Mouse (Mus musculus) B cell, adult 2 months (primary cell): ENCODE measurements around the gene Vstm4.
A peak's percentile ranks its signal among the peaks of the same experiment; 100 is the strongest.

Experiments used
- DNase-seq, 2 experiments: peaks; one replicate each; pipeline ENCODE4 v3.0.0; 2022

Gene Vstm4

GRCm38 (mm10) chr14:32859831-32860569 lies 3.4 kb downstream of the Vstm4 start:
- DNase-seq = no peak

GRCm38 (mm10) chr14:32861149-32861581 lies 4.6 kb downstream of the Vstm4 start:
- DNase-seq = no peak

GRCm38 (mm10) chr14:32861656-32862055 lies 5.1 kb downstream of the Vstm4 start:
- no peak for DNase-seq

GRCm38 (mm10) chr14:32865331-32865730 lies 8.8 kb downstream of the Vstm4 start:
- no peak for DNase-seq

- no peak for DNase-seq
Observed at GRCm38 (mm10) chr14:32871963-32872362, 15.4 kb downstream of the Vstm4 start.

GRCm38 (mm10) chr14:32877549-32877948 lies 21.0 kb downstream of the Vstm4 start:
- DNase-seq = no peak

- no peak for DNase-seq
Observed at GRCm38 (mm10) chr14:32880332-32880731, 23.8 kb downstream of the Vstm4 start.

- DNase-seq = no peak
Observed at GRCm38 (mm10) chr14:32881693-32882092, 25.1 kb downstream of the Vstm4 start.

GRCm38 (mm10) chr14:32888876-32889674 lies 32.5 kb downstream of the Vstm4 start:
- DNase-seq = no peak

GRCm38 (mm10) chr14:32894341-32894853 lies 37.8 kb downstream of the Vstm4 start:
- DNase-seq = no peak

- DNase-seq = no peak
Observed at GRCm38 (mm10) chr14:32894878-32895277, 38.3 kb downstream of the Vstm4 start.

GRCm38 (mm10) chr14:32896896-32897295 lies 40.3 kb downstream of the Vstm4 start:
- DNase-seq = no peak

GRCm38 (mm10) chr14:32903203-32903602 lies 46.6 kb downstream of the Vstm4 start:
- no peak for DNase-seq

GRCm38 (mm10) chr14:32906545-32906944 lies 50.0 kb downstream of the Vstm4 start:
- DNase-seq = no peak

GRCm38 (mm10) chr14:32909112-32909511 lies 52.6 kb downstream of the Vstm4 start:
- no peak for DNase-seq

GRCm38 (mm10) chr14:32911187-32911586 lies 54.6 kb downstream of the Vstm4 start:
- DNase-seq = no peak

GRCm38 (mm10) chr14:32915360-32915759 lies 58.8 kb downstream of the Vstm4 start:
- no peak for DNase-seq

- DNase-seq = no peak
Observed at GRCm38 (mm10) chr14:32917919-32918318, 61.4 kb downstream of the Vstm4 start.

- no peak for DNase-seq
Observed at GRCm38 (mm10) chr14:32923871-32924270, 67.3 kb downstream of the Vstm4 start.

- peak in 1 of 2 experiments; percentile 8 for DNase-seq
Observed at GRCm38 (mm10) chr14:32931709-32932108, 75.2 kb downstream of the Vstm4 start.

GRCm38 (mm10) chr14:32932220-32932619 lies 75.7 kb downstream of the Vstm4 start:
- DNase-seq = no peak

- no peak for DNase-seq
Observed at GRCm38 (mm10) chr14:32934064-32934463, 77.5 kb downstream of the Vstm4 start.

- DNase-seq = no peak
Observed at GRCm38 (mm10) chr14:32939217-32939616, 82.7 kb downstream of the Vstm4 start.

- no peak for DNase-seq
Observed at GRCm38 (mm10) chr14:32947512-32947911, 91.0 kb downstream of the Vstm4 start.
